Mouse (Mus musculus) MEL (cell line): ENCODE measurements around the gene Lrch4.

Experiments
- CTCF ChIP-seq, 3 experiments: IDR thresholded peaks in 2 of 3; conservative IDR thresholded peaks in 1 of 3; 2 replicates each; pipeline ENCODE4 v1.5.1; 2011 to 2012; ENCODE audit warnings: low read length in 3 of 3, low read depth in 2 of 3, mild to moderate bottlenecking in 2 of 3, improper control_type of control experiment in 1 of 3, inconsistent platforms in 1 of 3, mixed read lengths in 1 of 3, moderate library complexity in 1 of 3; ENCODE audit not compliant: control insufficient read depth in 1 of 3, insufficient read depth in 1 of 3, poor library complexity in 1 of 3, severe bottlenecking in 1 of 3
- POLR2A ChIP-seq, 2 experiments: IDR thresholded peaks; 2 replicates each; pipeline ENCODE4 v1.6.1; 2011 to 2012; ENCODE audit warnings: low read length in 2 of 2, mild to moderate bottlenecking in 2 of 2, control low read depth in 1 of 2, improper control_type of control experiment in 1 of 2, low read depth in 1 of 2, moderate library complexity in 1 of 2; ENCODE audit not compliant: control insufficient read depth in 1 of 2, insufficient read depth in 1 of 2, poor library complexity in 1 of 2
- ZC3H11A ChIP-seq: IDR thresholded peaks from 2 replicates; pipeline ENCODE4 v1.6.1; 2012; ENCODE audit warnings: low read depth, mild to moderate bottlenecking, inconsistent platforms, low read length, improper control_type of control experiment

GRCm38 (mm10) chr5:137678736-137679135, 49.8 kb downstream of the Lrch4 start:
- TF ChIP-seq CTCF (IDR thresholded peaks at IDR 0.05 in 2 of 3, conservative IDR thresholded peaks at IDR 0.05 in 1 of 3; ENCODE audit: control insufficient read depth in 1 of 3, insufficient read depth in 1 of 3, low read depth in 2 of 3, low read length in 3 of 3, poor library complexity in 1 of 3, severe bottlenecking in 1 of 3) (no peak), POLR2A (IDR thresholded peaks at IDR 0.05; ENCODE audit: control insufficient read depth in 1 of 2, insufficient read depth in 1 of 2, low read depth in 1 of 2, low read length in 2 of 2, poor library complexity in 1 of 2) (no peak), ZC3H11A (no peak)
